Mouse (Mus musculus): ENCODE measurements around the gene Mindy4. TPM values are rescaled to one million over a fixed set of nuclear protein-coding genes. Genes with fewer than 3 reads are reported as not detected.

Mindy4 gene
- polyA plus RNA-seq, 1 experiment from 2014 or later, result 6.5 TPM

- H3K27ac ChIP-seq, result no peak overlapping the region
- H3K9ac ChIP-seq, result no peak overlapping the region
- H3K4me3 ChIP-seq (replicated peaks), result no peak overlapping the region
- H3K4me1 ChIP-seq (replicated peaks), result no peaks in the 10 kb centered on the region
- H3K27me3 ChIP-seq (replicated peaks), result no peaks in the 10 kb centered on the region
- H3K4me2 ChIP-seq (replicated peaks), result no peak overlapping the region
- no peaks in the 10 kb centered on the region for H3K36me3 ChIP-seq
- ATAC-seq, result no peak
- no peaks in the 10 kb centered on the region for H3K9me3 ChIP-seq
- 87% methylated on average over 9 of the region's 9 CpGs for WGBS
Observed at GRCm38 (mm10) chr6:55218232-55218631, 15.0 kb downstream of the Mindy4 start.

- no peak for ATAC-seq
- Histone ChIP-seq H3K4me3 (replicated peaks) (no peak overlapping the region), H3K27me3 (replicated peaks) (no peaks in the 10 kb centered on the region), H3K9ac (no peak overlapping the region), H3K9me3 (no peaks in the 10 kb centered on the region), H3K4me1 (replicated peaks) (no peaks in the 10 kb centered on the region), H3K4me2 (replicated peaks) (no peak overlapping the region), H3K36me3 (0 out of 2 replicates have a peak, but pooled peaks cover 2% of the 10 kb centered on the region), H3K27ac (no peak overlapping the region)
- WGBS, result 93% methylated on average over 8 of the region's 8 CpGs
Observed at GRCm38 (mm10) chr6:55223986-55224385, 20.8 kb downstream of the Mindy4 start.

- H3K36me3 ChIP-seq, result 0 out of 2 replicates have a peak, but pooled peaks cover 4% of the 10 kb centered on the region
- no peak overlapping the region for H3K4me2 ChIP-seq (replicated peaks)
- H3K27me3 ChIP-seq (replicated peaks), result no peaks in the 10 kb centered on the region
- H3K9ac ChIP-seq, result no peak overlapping the region
- H3K4me1 ChIP-seq (replicated peaks), result no peaks in the 10 kb centered on the region
- no peaks in the 10 kb centered on the region for H3K9me3 ChIP-seq
- no peak overlapping the region for H3K4me3 ChIP-seq (replicated peaks)
- no peak overlapping the region for H3K27ac ChIP-seq
- 74% methylated on average over 8 of the region's 8 CpGs for WGBS
- ATAC-seq, result no peak
Observed at GRCm38 (mm10) chr6:55230048-55230447, 26.9 kb downstream of the Mindy4 start.

- no peaks in the 10 kb centered on the region for H3K27me3 ChIP-seq (replicated peaks)
- no peak overlapping the region for H3K4me3 ChIP-seq (replicated peaks)
- no peak overlapping the region for H3K4me2 ChIP-seq (replicated peaks)
- H3K27ac ChIP-seq, result no peak overlapping the region
- no peaks in the 10 kb centered on the region for H3K9me3 ChIP-seq
- ATAC-seq, result no peak
- WGBS, result 89% methylated on average over 7 of the region's 7 CpGs
- 0 out of 2 replicates have a peak, but pooled peaks cover 4% of the 10 kb centered on the region for H3K36me3 ChIP-seq
- H3K9ac ChIP-seq, result no peak overlapping the region
- H3K4me1 ChIP-seq (replicated peaks), result no peaks in the 10 kb centered on the region
Observed at GRCm38 (mm10) chr6:55232101-55232500, 28.9 kb downstream of the Mindy4 start.

DNA sequence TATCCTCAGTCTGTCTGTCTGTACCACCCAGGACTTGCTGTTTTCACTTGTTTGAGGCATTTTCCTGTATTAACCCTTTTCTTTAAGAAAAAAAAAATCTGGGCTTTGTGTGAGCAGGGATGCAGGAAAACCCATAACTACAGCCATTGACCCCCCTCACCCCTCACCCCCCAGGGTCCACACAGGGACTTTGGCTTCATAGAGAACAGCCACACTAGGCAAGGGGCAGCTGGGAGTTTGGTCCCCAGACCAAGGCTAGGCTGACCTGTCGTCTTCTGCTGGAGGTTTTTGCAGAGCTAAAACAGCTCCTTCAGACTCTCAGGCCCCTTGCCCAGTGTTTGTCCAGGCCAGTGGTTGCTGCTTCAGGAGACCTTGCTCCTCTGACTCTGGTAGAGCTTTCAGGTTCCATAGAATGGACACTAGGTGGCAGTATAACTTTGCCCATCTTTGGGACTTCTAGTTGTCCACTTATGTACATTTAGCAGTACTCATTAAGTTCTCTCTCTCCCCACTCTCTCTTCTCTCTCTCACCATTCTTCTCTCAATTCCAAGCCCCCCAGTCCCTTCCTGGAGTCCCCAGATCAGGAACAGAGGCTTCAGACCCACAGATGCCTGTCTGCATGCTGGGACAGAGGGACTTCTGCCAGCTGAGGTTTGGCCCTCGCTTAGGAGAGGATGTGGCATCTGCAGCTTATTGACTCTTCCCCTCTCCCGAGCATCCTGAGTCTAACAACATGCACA lies 29.5 kb downstream of the Mindy4 start:
- Histone ChIP-seq H3K27me3 (replicated peaks) (no peaks in the 10 kb centered on the region), H3K4me3 (replicated peaks) (no peak overlapping the region), H3K4me1 (replicated peaks) (no peaks in the 10 kb centered on the region), H3K27ac (no peak overlapping the region), H3K4me2 (replicated peaks) (no peak overlapping the region), H3K36me3 (0 out of 2 replicates have a peak, but pooled peaks cover 4% of the 10 kb centered on the region), H3K9ac (no peak overlapping the region), H3K9me3 (no peaks in the 10 kb centered on the region)
- WGBS, result 57% methylated on average over 3 of the region's 3 CpGs
- peak; percentile 73 for ATAC-seq

DNA sequence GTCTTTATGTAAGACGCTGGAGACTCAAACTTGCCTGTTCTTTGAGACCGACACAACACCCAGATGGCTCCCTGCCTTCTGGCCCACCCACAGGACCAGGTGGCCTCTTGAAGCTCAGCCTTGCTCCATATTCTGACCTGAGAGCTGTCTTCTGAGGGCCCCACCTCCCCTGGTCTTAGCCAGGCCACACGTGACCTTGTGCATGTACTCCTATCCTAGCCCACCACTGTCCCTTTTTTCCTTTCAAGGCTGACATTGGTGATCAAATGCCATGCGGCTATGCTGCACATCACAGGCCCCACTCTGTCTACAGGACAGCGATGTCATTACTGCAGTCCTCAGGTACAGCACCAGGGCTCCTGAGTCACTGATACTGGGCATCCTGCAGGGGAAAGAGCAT lies 30.1 kb downstream of the Mindy4 start:
- Histone ChIP-seq H3K4me3 (replicated peaks) (no peak overlapping the region), H3K27me3 (replicated peaks) (no peaks in the 10 kb centered on the region), H3K27ac (no peak overlapping the region), H3K36me3 (0 out of 2 replicates have a peak, but pooled peaks cover 4% of the 10 kb centered on the region), H3K4me1 (replicated peaks) (no peaks in the 10 kb centered on the region), H3K9me3 (no peaks in the 10 kb centered on the region), H3K4me2 (replicated peaks) (no peak overlapping the region), H3K9ac (no peak overlapping the region)
- 94% methylated on average over 5 of the region's 5 CpGs for WGBS
- ATAC-seq, result no peak

GRCm38 (mm10) chr6:55234636-55235035 lies 31.5 kb downstream of the Mindy4 start:
- Histone ChIP-seq H3K27ac (no peak overlapping the region), H3K27me3 (replicated peaks) (no peaks in the 10 kb centered on the region), H3K9ac (no peak overlapping the region), H3K36me3 (0 out of 2 replicates have a peak, but pooled peaks cover 4% of the 10 kb centered on the region), H3K4me3 (replicated peaks) (no peak overlapping the region), H3K9me3 (no peaks in the 10 kb centered on the region), H3K4me1 (replicated peaks) (peaks cover 2% of the 10 kb centered on the region; the same call in 1 of the 2 replicates), H3K4me2 (replicated peaks) (no peak overlapping the region)
- 80% methylated on average over 6 of the region's 6 CpGs for WGBS
- no peak for ATAC-seq

- Histone ChIP-seq H3K9ac (no peak overlapping the region), H3K4me2 (replicated peaks) (no peak overlapping the region), H3K27me3 (replicated peaks) (no peaks in the 10 kb centered on the region), H3K4me3 (replicated peaks) (no peak overlapping the region), H3K27ac (no peak overlapping the region), H3K36me3 (0 out of 2 replicates have a peak, but pooled peaks cover 4% of the 10 kb centered on the region), H3K4me1 (replicated peaks) (peaks cover 2% of the 10 kb centered on the region; the same call in 1 of the 2 replicates), H3K9me3 (no peaks in the 10 kb centered on the region)
- 56% methylated on average over 4 of the region's 4 CpGs for WGBS
- no peak for ATAC-seq
Observed at GRCm38 (mm10) chr6:55235733-55236132, 32.5 kb downstream of the Mindy4 start.

GRCm38 (mm10) chr6:55239931-55240330 lies 36.7 kb downstream of the Mindy4 start:
- Histone ChIP-seq H3K27ac (no peak overlapping the region), H3K9me3 (no peaks in the 10 kb centered on the region), H3K4me2 (replicated peaks) (no peak overlapping the region), H3K4me1 (replicated peaks) (peaks cover 2% of the 10 kb centered on the region; the same call in 1 of the 2 replicates), H3K36me3 (no peaks in the 10 kb centered on the region), H3K27me3 (replicated peaks) (no peaks in the 10 kb centered on the region), H3K4me3 (replicated peaks) (no peak overlapping the region), H3K9ac (no peak overlapping the region)
- WGBS, result 55% methylated on average over 8 of the region's 8 CpGs
- ATAC-seq, result 0 out of 2 replicates have a peak, but pooled peaks have one; percentile 42

DNA sequence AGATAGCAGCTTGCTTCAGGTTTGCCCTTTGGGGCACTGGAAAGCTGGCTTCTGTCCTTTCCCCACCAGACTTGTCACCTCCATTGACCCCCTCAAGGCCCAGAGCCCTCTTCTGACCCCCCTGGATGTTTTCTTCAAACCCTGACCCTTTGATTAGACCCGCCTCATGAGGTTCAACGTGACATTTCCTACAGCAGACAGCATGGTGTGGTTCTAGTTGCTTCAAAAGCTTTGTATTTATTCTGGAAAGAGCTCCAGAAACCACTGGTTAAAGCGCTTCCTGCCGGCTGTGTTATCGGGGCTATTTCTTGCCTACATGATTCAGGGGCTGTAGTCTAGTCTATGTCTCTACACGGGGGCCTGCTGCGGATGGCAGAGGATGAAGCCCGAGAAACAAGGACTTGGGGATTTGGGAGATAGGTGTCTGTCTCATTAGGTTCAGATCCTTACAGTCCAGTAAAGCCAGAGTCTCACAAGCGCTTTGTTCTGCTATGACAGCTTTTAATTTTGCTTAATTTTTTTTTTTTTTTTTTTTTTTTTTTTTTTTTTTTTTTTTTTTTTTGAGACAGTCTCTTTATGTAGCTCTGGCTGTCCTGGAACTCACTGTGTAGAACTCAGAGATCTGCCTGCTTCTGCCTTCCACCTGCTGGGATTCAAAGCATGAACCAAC lies 37.5 kb downstream of the Mindy4 start:
- Histone ChIP-seq H3K4me2 (replicated peaks) (no peak overlapping the region), H3K4me3 (replicated peaks) (no peak overlapping the region)
- WGBS, result 87% methylated on average over 9 of the region's 9 CpGs

GRCm38 (mm10) chr6:55241479-55241878 lies 38.3 kb downstream of the Mindy4 start:
- Histone ChIP-seq H3K36me3 (no peaks in the 10 kb centered on the region), H3K27ac (no peak overlapping the region), H3K4me1 (replicated peaks) (peaks cover 2% of the 10 kb centered on the region; the same call in 1 of the 2 replicates), H3K9ac (no peak overlapping the region), H3K4me3 (replicated peaks) (no peak overlapping the region), H3K27me3 (replicated peaks) (no peaks in the 10 kb centered on the region), H3K9me3 (no peaks in the 10 kb centered on the region), H3K4me2 (replicated peaks) (no peak overlapping the region)
- no peak for ATAC-seq
- 79% methylated on average over 5 of the region's 5 CpGs for WGBS

More for the DNA sequence above, 37.5 kb downstream of the Mindy4 start:
- Histone ChIP-seq H3K36me3 (no peaks in the 10 kb centered on the region), H3K27me3 (replicated peaks) (no peaks in the 10 kb centered on the region), H3K9ac (no peak overlapping the region), H3K4me1 (replicated peaks) (peaks cover 2% of the 10 kb centered on the region; the same call in 1 of the 2 replicates), H3K27ac (no peak overlapping the region), H3K9me3 (no peaks in the 10 kb centered on the region)
- no peak for ATAC-seq

- H3K4me1 ChIP-seq (replicated peaks), result no peaks in the 10 kb centered on the region
- no peak for ATAC-seq
- WGBS, result 87% methylated on average over 8 of the region's 8 CpGs
- no peak overlapping the region for H3K9ac ChIP-seq
- no peak overlapping the region for H3K4me3 ChIP-seq (replicated peaks)
- no peak overlapping the region for H3K4me2 ChIP-seq (replicated peaks)
- H3K9me3 ChIP-seq, result no peaks in the 10 kb centered on the region
- no peak overlapping the region for H3K27ac ChIP-seq
- no peaks in the 10 kb centered on the region for H3K27me3 ChIP-seq (replicated peaks)
- H3K36me3 ChIP-seq, result no peaks in the 10 kb centered on the region
Observed at GRCm38 (mm10) chr6:55245680-55246079, 42.5 kb downstream of the Mindy4 start.
